Mouse (Mus musculus) layer of hippocampus, postnatal 36 days (tissue): Measurements from ENCODE around the gene Ubn2. TPM values are rescaled to one million over a fixed set of nuclear protein-coding genes. Genes with fewer than 3 reads are reported as not detected.
A peak's percentile ranks its signal among the peaks of the same experiment; 100 is the strongest.
"Not testable (repeated sequence)": the region's sequence is repeated elsewhere in the genome, so short reads cannot be mapped to it uniquely, and the experiment has no call there.

Experiments
- DNase-seq, 2 experiments: peaks; one replicate each; pipeline ENCODE4 v3.0.0; 2022
- microRNA-seq, 2 experiments: library from miRNA; unstranded; fragments of <30 nt; microRNA quantifications; one replicate each; pipeline ENCODE4 v1.2.0; 2021
- total RNA-seq, 2 experiments: library from RNA; stranded (reverse); gene quantifications; 2 replicates each; pipeline ENCODE4 v1.2.3; 2021

The Ubn2 gene
- total RNA-seq, 2 experiments from 2014 or later = 47.2 to 52.4 TPM

DNA sequence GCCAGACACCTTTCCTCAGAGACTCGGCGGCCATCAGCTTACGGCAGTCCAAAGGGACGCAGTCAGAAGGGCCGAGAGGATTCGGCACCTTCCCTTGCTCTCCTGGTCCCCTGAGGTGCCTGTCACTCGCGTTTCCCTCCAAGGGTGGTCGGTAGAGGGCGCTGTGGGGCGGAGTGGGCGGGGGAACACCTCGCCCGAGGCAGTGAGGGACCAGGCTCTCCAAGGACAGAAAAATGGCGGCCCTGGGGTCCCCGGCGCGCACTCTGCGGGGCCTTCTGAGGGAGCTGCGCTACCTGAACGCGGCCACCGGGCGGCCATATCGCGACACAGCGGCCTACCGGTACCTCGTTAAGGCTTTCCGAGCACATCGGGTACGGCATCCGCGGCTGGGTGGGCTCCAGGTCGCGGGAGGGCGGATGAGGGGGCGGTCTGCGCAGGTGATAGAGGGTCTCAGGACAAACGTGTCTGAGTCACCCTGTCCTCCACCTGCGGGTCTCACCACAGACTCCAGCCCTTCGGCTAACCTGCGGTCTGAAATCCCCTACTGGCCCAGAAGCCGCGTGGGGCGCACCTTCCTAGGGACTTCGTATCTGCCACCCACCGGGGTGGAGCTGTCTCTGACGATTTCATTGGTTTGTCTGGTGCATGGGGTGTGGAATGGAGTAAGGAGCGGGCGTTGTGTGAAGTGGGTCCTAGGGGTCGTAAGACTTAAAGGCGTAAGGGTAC is 101.1 kb downstream of the Ubn2 start:
- peak; percentile 96 to 98 for DNase-seq

DNA sequence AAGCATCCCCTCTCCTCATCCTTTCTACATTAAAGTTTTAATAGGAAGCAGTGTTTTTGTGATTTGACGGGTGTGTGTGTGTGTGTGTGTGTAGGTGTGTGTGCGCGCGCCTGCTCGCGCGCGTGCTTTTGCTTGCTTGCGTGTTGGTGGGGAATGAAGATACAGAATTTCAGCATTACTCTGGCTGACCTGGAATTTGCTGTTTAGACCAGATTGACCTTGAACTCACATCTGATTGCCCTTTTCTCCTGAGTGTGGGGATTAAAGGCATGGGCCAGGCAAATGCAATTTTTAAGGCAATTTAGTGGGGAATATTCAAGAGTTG is 101.6 kb downstream of the Ubn2 start:
- DNase-seq = no peak

DNA sequence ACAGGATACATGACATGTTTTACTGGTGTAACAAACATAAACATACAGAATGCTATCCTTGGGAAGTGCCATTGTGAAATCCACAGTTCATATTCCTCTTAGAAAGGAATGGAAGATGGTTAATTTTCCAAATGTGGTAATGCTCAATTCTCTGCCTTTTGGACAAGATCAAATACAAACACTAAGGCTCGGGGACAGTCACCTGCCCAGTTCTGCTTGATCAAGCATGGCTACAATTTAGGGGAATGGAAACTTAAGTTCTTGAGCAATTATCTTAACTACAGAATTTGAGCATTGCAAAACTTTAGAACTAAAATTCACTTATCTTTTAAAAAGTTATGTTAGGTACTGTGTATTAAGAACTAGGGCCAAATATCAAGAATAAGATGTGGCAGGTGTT is 102.0 kb downstream of the Ubn2 start:
- no peak for DNase-seq

DNA sequence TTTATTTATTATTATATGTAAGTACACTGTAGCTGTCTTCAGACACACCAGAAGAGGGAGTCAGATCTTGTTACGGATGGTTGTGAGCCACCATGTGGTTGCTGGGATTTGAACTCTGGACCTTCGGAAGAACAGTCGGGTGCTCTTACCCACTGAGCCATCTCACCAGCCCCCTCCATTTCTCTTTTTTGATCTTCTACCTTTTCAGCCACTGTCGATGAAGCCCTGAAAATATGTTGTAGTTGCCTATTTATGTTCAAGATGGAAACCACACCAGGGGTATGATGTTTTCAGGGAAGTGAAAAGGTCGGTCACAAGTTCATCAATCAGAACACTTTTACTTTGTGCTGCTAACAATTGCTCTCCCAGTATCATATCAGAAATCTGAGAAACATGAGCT is 110.4 kb downstream of the Ubn2 start:
- not testable (repeated sequence) for DNase-seq

DNA sequence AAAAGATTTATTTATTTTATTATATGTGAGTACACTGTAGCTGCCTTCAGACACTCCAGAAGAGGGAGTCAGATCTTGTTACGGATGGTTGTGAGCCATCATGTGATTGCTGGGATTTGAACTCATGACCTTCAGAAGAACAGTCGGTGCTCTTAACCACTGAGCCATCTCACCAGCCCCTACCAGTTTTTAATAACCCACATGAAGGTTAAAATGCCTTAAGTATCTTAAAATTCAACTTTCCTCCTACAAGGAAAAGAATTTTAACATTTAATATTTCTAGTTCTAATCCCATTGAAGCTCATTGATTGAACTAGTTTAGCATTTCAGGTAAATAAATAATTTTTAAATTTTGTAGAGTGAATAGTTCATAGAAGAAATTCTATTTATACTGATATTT is 113.3 kb downstream of the Ubn2 start:
- not testable (repeated sequence) for DNase-seq

GRCm38 (mm10) chr6:38547707-38548106 is 114.0 kb downstream of the Ubn2 start:
- no peak for DNase-seq

- DNase-seq = not testable (repeated sequence)
Measured at GRCm38 (mm10) chr6:38548595-38548994, 114.8 kb downstream of the Ubn2 start.

- not testable (repeated sequence) for DNase-seq
Measured at GRCm38 (mm10) chr6:38549840-38550239, 116.1 kb downstream of the Ubn2 start.

GRCm38 (mm10) chr6:38550250-38551061 is 116.7 kb downstream of the Ubn2 start:
- DNase-seq = no peak

- peak; percentile 93 to 94 for DNase-seq
Measured at GRCm38 (mm10) chr6:38551062-38551988, 117.6 kb downstream of the Ubn2 start, which contains the start of gene Luc7l2. Luc7l2 (plus strand) TSS chr6:38551334.

- DNase-seq = peak; percentile 98
Measured at GRCm38 (mm10) chr6:38551989-38552635, 118.4 kb downstream of the Ubn2 start.

- no peak for DNase-seq
Measured at GRCm38 (mm10) chr6:38552636-38553000, 118.9 kb downstream of the Ubn2 start.

Small RNA genes within 50 kb of the gene (microRNA-seq; reads per million reads assigned to microRNA genes)
- 0 reads per million in 2 experiments for gene Mir7670

Other genes starting within 250 kb of the Ubn2 start
- 10 to 100 TPM; 37.0 to 39.5 TPM for gene D630045J12Rik, start 179.9 kb upstream of the Ubn2 start, total RNA-seq
- 1 to 10 TPM; 4.3 to 4.9 TPM for gene Zc3hav1l, start 134.7 kb upstream of the Ubn2 start, total RNA-seq
- gene Zc3hav1, start 79.3 kb upstream of the Ubn2 start, total RNA-seq = 1 to 10 TPM; 2.8 to 3.2 TPM
- gene Ttc26, start 52.5 kb upstream of the Ubn2 start, total RNA-seq = 10 to 100 TPM; 11.1 to 11.5 TPM
- gene Fmc1, start 99.6 kb downstream of the Ubn2 start, total RNA-seq = 10 to 100 TPM; 51.5 to 59.2 TPM
- gene Luc7l2, start 117.4 kb downstream of the Ubn2 start, total RNA-seq = 100 to 1,000 TPM; 177 to 202 TPM
- 1 to 10 TPM in 1 of 2 experiments, under 1 TPM in 1; 0.92 to 2.4 TPM for gene Klrg2, start 203.3 kb downstream of the Ubn2 start, total RNA-seq
- gene Clec2l, start 229.1 kb downstream of the Ubn2 start, total RNA-seq = 10 to 100 TPM; 68.7 to 69.0 TPM